Mouse (Mus musculus) MEL (cell line): Measurements from ENCODE around the gene Tubal3. TPM values are rescaled to one million over a fixed set of nuclear protein-coding genes. Genes with fewer than 3 reads are reported as not detected.

Source experiments
- DNase-seq: peaks from one replicate; pipeline ENCODE4 v3.0.0; 2011; ENCODE audit warnings: low read depth, low spot score
- H3K27ac ChIP-seq: 2 replicates; pipeline ENCODE4 v1.5.1; 2012; ENCODE audit warnings: low read depth, mild to moderate bottlenecking, control low read depth, low read length, moderate library complexity; ENCODE audit not compliant: control insufficient read depth
- H3K27me3 ChIP-seq, 2 experiments: fragments of 150-350 bp in 1 of 2; sonication (generic) in 1 of 2; 2 replicates each; pipeline ENCODE4 v1.6.1; 2012; ENCODE audit warnings: low read length in 2 of 2, mild to moderate bottlenecking in 2 of 2, improper control_type of control experiment in 1 of 2, moderate library complexity in 1 of 2; ENCODE audit not compliant: insufficient read depth in 2 of 2, control insufficient read depth in 1 of 2
- H3K36me3 ChIP-seq, 2 experiments: 2 replicates each; pipeline ENCODE4 v1.6.1; 2012 to 2014; ENCODE audit warnings: low read length in 2 of 2, improper control_type of control experiment in 1 of 2, inconsistent platforms in 1 of 2, mild to moderate bottlenecking in 1 of 2; ENCODE audit not compliant: insufficient read depth in 2 of 2, control insufficient read depth in 1 of 2
- H3K4me1 ChIP-seq, 2 experiments: fragments of 150-350 bp in 1 of 2; sonication (generic) in 1 of 2; 2 replicates each; pipeline ENCODE4 v1.6.1; 2012; ENCODE audit warnings: low read length in 2 of 2, improper control_type of control experiment in 1 of 2, mild to moderate bottlenecking in 1 of 2; ENCODE audit not compliant: insufficient read depth in 2 of 2, control insufficient read depth in 1 of 2
- H3K4me3 ChIP-seq, 2 experiments: fragments of 150-350 bp in 1 of 2; sonication (generic) in 1 of 2; 2 replicates each; pipeline ENCODE4 v1.5.1; 2012; ENCODE audit warnings: low read depth in 2 of 2, low read length in 2 of 2, mild to moderate bottlenecking in 2 of 2, moderate library complexity in 2 of 2, control low read depth in 1 of 2, improper control_type of control experiment in 1 of 2; ENCODE audit not compliant: control insufficient read depth in 1 of 2, insufficient read depth in 1 of 2
- H3K79me2 ChIP-seq: 2 replicates; pipeline ENCODE4 v1.6.1; 2012; ENCODE audit warnings: mild to moderate bottlenecking, low read length, moderate library complexity; ENCODE audit not compliant: control insufficient read depth, poor library complexity, insufficient read depth
- H3K9ac ChIP-seq: 2 replicates; pipeline ENCODE4 v1.6.1; 2012; ENCODE audit warnings: low read depth, mild to moderate bottlenecking, control low read depth, low read length, moderate library complexity; ENCODE audit not compliant: control insufficient read depth, poor library complexity, severe bottlenecking
- H3K9me3 ChIP-seq: fragments of 150-350 bp; sonication (generic); replicated peaks from 2 replicates; pipeline ENCODE4 v1.6.1; 2012; ENCODE audit warnings: mild to moderate bottlenecking, low read length, improper control_type of control experiment, moderate library complexity; ENCODE audit not compliant: insufficient read depth
- BHLHE40 ChIP-seq: IDR thresholded peaks from 2 replicates; pipeline ENCODE4 v1.6.1; 2012; ENCODE audit warnings: low read depth, mild to moderate bottlenecking, inconsistent platforms, low read length, improper control_type of control experiment, borderline replicate concordance
- CTCF ChIP-seq, 3 experiments: IDR thresholded peaks in 2 of 3; conservative IDR thresholded peaks in 1 of 3; 2 replicates each; pipeline ENCODE4 v1.5.1; 2011 to 2012; ENCODE audit warnings: low read length in 3 of 3, low read depth in 2 of 3, mild to moderate bottlenecking in 2 of 3, improper control_type of control experiment in 1 of 3, inconsistent platforms in 1 of 3, mixed read lengths in 1 of 3, moderate library complexity in 1 of 3; ENCODE audit not compliant: control insufficient read depth in 1 of 3, insufficient read depth in 1 of 3, poor library complexity in 1 of 3, severe bottlenecking in 1 of 3
- ELF1 ChIP-seq: IDR thresholded peaks from 2 replicates; pipeline ENCODE4 v1.6.1; 2014; ENCODE audit warnings: low read depth, mild to moderate bottlenecking, inconsistent platforms, low read length, improper control_type of control experiment, moderate library complexity
- GABPA ChIP-seq: IDR thresholded peaks from 2 replicates; pipeline ENCODE4 v1.6.1; 2012; ENCODE audit warnings: low read depth, mild to moderate bottlenecking, inconsistent platforms, low read length, improper control_type of control experiment, moderate library complexity
- GATA1 ChIP-seq: IDR thresholded peaks from 2 replicates; pipeline ENCODE4 v1.6.1; 2011; ENCODE audit warnings: low read depth, low read length, improper control_type of control experiment
- HCFC1 ChIP-seq: IDR thresholded peaks from 2 replicates; pipeline ENCODE4 v1.6.1; 2012; ENCODE audit warnings: low read depth, mild to moderate bottlenecking, inconsistent platforms, low read length, improper control_type of control experiment, moderate library complexity
- JUND ChIP-seq: IDR thresholded peaks from 2 replicates; pipeline ENCODE4 v1.6.1; 2011; ENCODE audit warnings: low read depth, mild to moderate bottlenecking, improper control_type of control experiment, low read length
- MAFK ChIP-seq: IDR thresholded peaks from 2 replicates; pipeline ENCODE4 v1.6.1; 2011; ENCODE audit warnings: low read depth, mild to moderate bottlenecking, low read length, improper control_type of control experiment, borderline replicate concordance
- MAZ ChIP-seq: IDR thresholded peaks from 2 replicates; pipeline ENCODE4 v1.6.1; 2012; ENCODE audit warnings: low read depth, mild to moderate bottlenecking, inconsistent platforms, low read length, improper control_type of control experiment
- NELFE ChIP-seq: IDR thresholded peaks from 2 replicates; pipeline ENCODE4 v1.6.1; 2011; ENCODE audit warnings: low read depth, low read length, improper control_type of control experiment
- NRF1 ChIP-seq: IDR thresholded peaks from 2 replicates; pipeline ENCODE4 v1.6.1; 2014; ENCODE audit warnings: low read depth, mild to moderate bottlenecking, inconsistent platforms, low read length, improper control_type of control experiment, moderate library complexity; ENCODE audit not compliant: poor library complexity, insufficient read depth, severe bottlenecking
- POLR2A ChIP-seq, 2 experiments: IDR thresholded peaks; 2 replicates each; pipeline ENCODE4 v1.6.1; 2011 to 2012; ENCODE audit warnings: low read length in 2 of 2, mild to moderate bottlenecking in 2 of 2, control low read depth in 1 of 2, improper control_type of control experiment in 1 of 2, low read depth in 1 of 2, moderate library complexity in 1 of 2; ENCODE audit not compliant: control insufficient read depth in 1 of 2, insufficient read depth in 1 of 2, poor library complexity in 1 of 2
- POLR2AphosphoS5 ChIP-seq: IDR thresholded peaks from 2 replicates; pipeline ENCODE4 v1.6.1; 2012; ENCODE audit warnings: low read depth, borderline replicate concordance, mild to moderate bottlenecking, inconsistent platforms, low read length, moderate library complexity, mixed read lengths
- RAD21 ChIP-seq: IDR thresholded peaks from 2 replicates; pipeline ENCODE4 v1.6.1; 2011; ENCODE audit warnings: mild to moderate bottlenecking, low read depth, low read length, improper control_type of control experiment
- RCOR1 ChIP-seq: IDR thresholded peaks from 2 replicates; pipeline ENCODE4 v1.6.1; 2012; ENCODE audit warnings: low read depth, mild to moderate bottlenecking, inconsistent platforms, low read length, improper control_type of control experiment
- TAL1 ChIP-seq: IDR thresholded peaks from 2 replicates; pipeline ENCODE4 v1.6.1; 2012; ENCODE audit warnings: mild to moderate bottlenecking, inconsistent platforms, low read length, moderate library complexity, mixed read lengths
- TBP ChIP-seq: IDR thresholded peaks from 2 replicates; pipeline ENCODE4 v1.8.0; 2011; ENCODE audit warnings: low read depth, low read length, improper control_type of control experiment
- TCF12 ChIP-seq: IDR thresholded peaks from 2 replicates; pipeline ENCODE4 v1.6.1; 2014; ENCODE audit warnings: low read depth, mild to moderate bottlenecking, inconsistent platforms, low read length, improper control_type of control experiment, moderate library complexity
- ZMIZ1 ChIP-seq: IDR thresholded peaks from 2 replicates; pipeline ENCODE4 v1.6.1; 2012; ENCODE audit warnings: low read depth, mild to moderate bottlenecking, inconsistent platforms, low read length, improper control_type of control experiment, moderate library complexity
- ZNF384 ChIP-seq: IDR thresholded peaks from 2 replicates; pipeline ENCODE4 v1.6.1; 2012; ENCODE audit warnings: low read depth, mild to moderate bottlenecking, inconsistent platforms, low read length, improper control_type of control experiment
- polyA plus RNA-seq, 2 experiments: library from polyadenylated mRNA; stranded (reverse) in 1 of 2; unstranded in 1 of 2; fragments of >175 nt in 1 of 2; fragments of >200 nt in 1 of 2; gene quantifications; 2 replicates each; pipeline versions ENCODE4 v1.2.1 to v1.2.4; 2012; ENCODE audit warnings: low replicate concordance in 2 of 2, low read depth in 1 of 2; ENCODE audit not compliant: insufficient read length in 2 of 2, insufficient read depth in 1 of 2, missing spikeins in 1 of 2
- total RNA-seq: library from RNA; depleted of rRNA; stranded (reverse); fragments of 300-350 nt; gene quantifications from 2 replicates; pipeline ENCODE4 v1.2.3, GENCODE M21; 2012

Tubal3 gene
- total and polyA plus RNA-seq, 3 experiments, result not detected

- TF ChIP-seq BHLHE40, result peak; percentile 47; the same call in 1 of the 2 replicates
- TF ChIP-seq JUND, result no peak
- no peak for TF ChIP-seq MAFK
Observed at GRCm38 (mm10) chr13:3893126-3893734, 24.8 kb upstream of the Tubal3 start (continued).

DNA sequence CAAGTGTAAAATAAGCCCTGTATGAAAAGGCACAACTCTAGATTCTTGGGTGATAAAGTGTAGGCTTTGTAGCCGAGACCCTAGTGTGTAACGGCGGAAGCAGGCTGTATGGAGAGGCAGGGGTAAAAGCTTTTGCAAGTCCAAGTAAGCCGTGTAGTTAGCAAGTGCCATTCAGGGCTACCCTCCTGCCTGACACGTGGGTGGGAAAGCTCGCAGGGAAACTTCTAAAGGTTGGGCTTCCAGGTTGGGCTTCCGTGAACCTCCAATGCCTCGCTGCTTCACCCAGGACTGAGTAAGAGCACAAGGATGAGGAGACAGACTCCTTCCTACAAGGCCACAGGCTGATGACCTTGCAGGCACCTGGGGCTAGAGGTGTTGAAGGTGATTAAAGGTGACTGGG lies 23.5 kb upstream of the Tubal3 start:
- Histone ChIP-seq H3K4me1 (peaks cover 2 to 4% of the 10 kb centered on the region in 2 experiments; a peak in 2 of 4 replicates), H3K27ac (no peak overlapping the region), H3K27me3 (no peaks in the 10 kb centered on the region), H3K9me3 (no peaks in the 10 kb centered on the region), H3K9ac (no peak overlapping the region), H3K36me3 (peaks cover 0 to 19% of the 10 kb centered on the region in 2 experiments; a peak in 2 of 4 replicates), H3K4me3 (no peak overlapping the region), H3K79me2 (peaks cover 24% of the 10 kb centered on the region)
- no peak for DNase-seq
- TF ChIP-seq NRF1, result no peak
- TF ChIP-seq TCF12, result no peak
- no peak for TF ChIP-seq POLR2A (IDR thresholded peaks at IDR 0.05; ENCODE audit: control insufficient read depth in 1 of 2, insufficient read depth in 1 of 2, low read depth in 1 of 2, low read length in 2 of 2, poor library complexity in 1 of 2)
- TF ChIP-seq RCOR1, result no peak
- no peak for TF ChIP-seq ZNF384
- TF ChIP-seq ELF1, result no peak
- TF ChIP-seq NELFE, result no peak
- TF ChIP-seq GATA1, result no peak
- no peak for TF ChIP-seq HCFC1
- TF ChIP-seq MAFK, result no peak
- TF ChIP-seq ZMIZ1, result no peak
- TF ChIP-seq POLR2AphosphoS5, result no peak
- TF ChIP-seq MAZ, result no peak
- no peak for TF ChIP-seq CTCF (IDR thresholded peaks at IDR 0.05 in 2 of 3, conservative IDR thresholded peaks at IDR 0.05 in 1 of 3; ENCODE audit: control insufficient read depth in 1 of 3, insufficient read depth in 1 of 3, low read depth in 2 of 3, low read length in 3 of 3, poor library complexity in 1 of 3, severe bottlenecking in 1 of 3)
- TF ChIP-seq TBP, result no peak
- TF ChIP-seq BHLHE40, result no peak
- no peak for TF ChIP-seq TAL1
- no peak for TF ChIP-seq GABPA
- TF ChIP-seq RAD21, result no peak
